In the genomic region with DNA sequence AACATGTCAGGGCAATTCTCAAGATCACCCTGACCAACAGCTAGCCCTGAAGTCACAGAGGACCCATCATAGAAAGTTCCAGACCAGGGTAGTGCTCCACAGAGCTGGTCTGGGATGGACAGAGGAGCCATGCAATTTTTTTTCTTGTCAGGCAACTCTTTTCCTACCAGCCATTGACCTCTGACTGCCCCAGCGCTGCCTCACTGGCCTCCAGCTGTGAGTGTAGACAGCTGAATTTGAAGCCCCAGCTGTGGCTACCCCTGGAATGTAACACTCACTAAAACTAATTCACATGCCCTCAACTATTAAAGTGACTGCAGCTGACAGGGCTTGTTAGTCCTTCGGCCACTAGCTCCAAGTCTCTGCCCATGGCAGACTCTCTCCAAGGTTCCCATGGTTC, we compare ENCODE assay signal across 22 mouse cellular contexts. TPM values are rescaled to one million over a fixed set of nuclear protein-coding genes. Genes with fewer than 3 reads are reported as not detected.
A peak's percentile ranks its signal among the peaks of the same experiment; 100 is the strongest.
DNase-seq lines count a peak whose midpoint lies in the region; ATAC-seq and TF ChIP-seq lines count a peak whose summit lies in the region.
"Had no signal": no experiment of that assay in that cellular context is flagged by ENCODE, and none has a peak within 500 bp of the region (broad histone marks: within the 10 kb centered on the region; RNA-seq: fewer than 3 reads in every experiment).

No protein-coding gene starts in this region.

- no peak overlapping the region for H3K4me2 ChIP-seq in hindbrain, embryonic 14.5 days (replicated peaks)
- H3K4me2 ChIP-seq in embryonic facial prominence, embryonic 14.5 days (ENCODE audit: low read depth, low read length) = no peak overlapping the region
- H3K4me2 ChIP-seq in myocyte (ENCODE audit: low read depth) = peak overlapping the region; percentile 67
- H3K4me2 ChIP-seq in midbrain, embryonic 16.5 days (ENCODE audit: low read length) = no peak overlapping the region
- H3K4me2 ChIP-seq: forebrain, embryonic 13.5 days; heart, embryonic 11.5 days; hindbrain, embryonic 13.5 days; limb, embryonic 15.5 days; liver, embryonic 15.5 days; midbrain, embryonic 12.5 days; neural tube, embryonic 13.5 days had no signal

- TF ChIP-seq POLR2A in myocyte (IDR thresholded peaks at IDR 0.05; ENCODE audit: insufficient read length, low read depth) = no peak

- no peaks in the 10 kb centered on the region; the same call in 1 of the 2 replicates for H3K9me3 ChIP-seq in hindbrain, embryonic 10.5 days
- H3K9me3 ChIP-seq in hindbrain, embryonic 14.5 days (ENCODE audit: control insufficient read depth, low read length) = no peaks in the 10 kb centered on the region
- no peaks in the 10 kb centered on the region for H3K9me3 ChIP-seq in ES-E14 (ENCODE audit: control insufficient read depth, insufficient read depth, low read depth, low read length)
- no peaks in the 10 kb centered on the region for H3K9me3 ChIP-seq in embryonic facial prominence, embryonic 14.5 days (ENCODE audit: control insufficient read depth, low read length)
- no peaks in the 10 kb centered on the region for H3K9me3 ChIP-seq in midbrain, embryonic 16.5 days (replicated peaks; ENCODE audit: control insufficient read depth, low read length, poor library complexity, severe bottlenecking)
- H3K9me3 ChIP-seq: forebrain, embryonic 13.5 days; hindbrain, embryonic 13.5 days; limb, embryonic 15.5 days; liver, embryonic 15.5 days; midbrain, embryonic 12.5 days; neural tube, embryonic 13.5 days had no signal

- peaks cover 45% of the 10 kb centered on the region for H3K4me1 ChIP-seq in hindbrain, embryonic 10.5 days (replicated peaks)
- peaks cover 3% of the 10 kb centered on the region; the same call in 1 of the 2 replicates for H3K4me1 ChIP-seq in hindbrain, embryonic 14.5 days (replicated peaks; ENCODE audit: control insufficient read depth, insufficient read depth, low read length)
- peaks cover 17 to 32% of the 10 kb centered on the region in 2 experiments for H3K4me1 ChIP-seq in ES-E14 (ENCODE audit: control insufficient read depth in 2 of 2, insufficient read depth in 2 of 2, low read length in 2 of 2, poor library complexity in 1 of 2)
- peaks cover 7% of the 10 kb centered on the region; the same call in 1 of the 2 replicates for H3K4me1 ChIP-seq in embryonic facial prominence, embryonic 14.5 days (ENCODE audit: control insufficient read depth, insufficient read depth, low read length)
- H3K4me1 ChIP-seq in midbrain, embryonic 16.5 days (ENCODE audit: control insufficient read depth, insufficient read depth, low read length) = peaks cover 6% of the 10 kb centered on the region

- H3K36me3 ChIP-seq in hindbrain, embryonic 10.5 days = peaks cover under 1% of the 10 kb centered on the region; the same call in 1 of the 2 replicates
- no peaks in the 10 kb centered on the region for H3K36me3 ChIP-seq in hindbrain, embryonic 14.5 days (replicated peaks; ENCODE audit: control insufficient read depth, insufficient read depth)
- H3K36me3 ChIP-seq in ES-E14 (ENCODE audit: control insufficient read depth, insufficient read depth, low read length, poor library complexity, severe bottlenecking) (peaks cover 3% of the 10 kb centered on the region), myocyte (ENCODE audit: control insufficient read depth, insufficient read depth) (no peaks in the 10 kb centered on the region)
- no peaks in the 10 kb centered on the region for H3K36me3 ChIP-seq in embryonic facial prominence, embryonic 14.5 days (ENCODE audit: control insufficient read depth, insufficient read depth, low read length)
- H3K36me3 ChIP-seq in midbrain, embryonic 16.5 days (ENCODE audit: control insufficient read depth, insufficient read depth, low read length) = no peaks in the 10 kb centered on the region
- H3K36me3 ChIP-seq: hindbrain, embryonic 13.5 days; liver, embryonic 15.5 days; midbrain, embryonic 12.5 days; neural tube, embryonic 13.5 days had no signal

- ATAC-seq in hindbrain, embryonic 14.5 days (ENCODE audit: low FRiP score) = no peak
- ATAC-seq in embryonic facial prominence, embryonic 14.5 days (ENCODE audit: low read depth) = no peak
- no peak for ATAC-seq in midbrain, embryonic 16.5 days
- ATAC-seq: forebrain, embryonic 13.5 days; intestine, postnatal 0 days had no signal

- peak; percentile 61 for DNase-seq in hindbrain, embryonic 10.5 days (ENCODE audit: low spot score)
- DNase-seq in hindbrain, embryonic 14.5 days (ENCODE audit: low spot score) = no peak
- no peak for DNase-seq in ES-E14 (ENCODE audit: low read depth, low spot score)
- peak; percentile 8 for DNase-seq in embryonic facial prominence, embryonic 14.5 days (ENCODE audit: low spot score)
- DNase-seq in heart, adult 8-10 months (ENCODE audit: low spot score) = no peak
- DNase-seq: adrenal gland, postnatal 36 days; cerebellum, adult 11-12 months; cerebellum, postnatal 14 days; heart, postnatal 10 days had no signal

- no peak overlapping the region for H3ac ChIP-seq in myocyte (ENCODE audit: control insufficient read depth, insufficient read length)

- WGBS in hindbrain, embryonic 10.5 days = 13% methylated on average over 2 of the region's 2 CpGs
- WGBS in hindbrain, embryonic 14.5 days = 21% methylated on average over 2 of the region's 2 CpGs
- WGBS in embryonic facial prominence, embryonic 14.5 days = 26% methylated on average over 2 of the region's 2 CpGs
- 29% methylated on average over 2 of the region's 2 CpGs for WGBS in midbrain, embryonic 16.5 days

- H3K4me3 ChIP-seq in hindbrain, embryonic 10.5 days = no peak overlapping the region
- no peak overlapping the region for H3K4me3 ChIP-seq in hindbrain, embryonic 14.5 days (replicated peaks; ENCODE audit: low read length)
- H3K4me3 ChIP-seq in ES-E14 (ENCODE audit: insufficient read depth in 1 of 2, low read depth in 1 of 2, low read length in 2 of 2, poor library complexity in 1 of 2, severe bottlenecking in 1 of 2) (no peak overlapping the region), myocyte (no peak overlapping the region)
- H3K4me3 ChIP-seq in embryonic facial prominence, embryonic 14.5 days (ENCODE audit: low read depth, low read length) = no peak overlapping the region
- no peak overlapping the region for H3K4me3 ChIP-seq in midbrain, embryonic 16.5 days (ENCODE audit: low read depth, low read length)
- H3K4me3 ChIP-seq: erythroblast, embryonic 14.5 days; forebrain, embryonic 13.5 days; hindbrain, embryonic 13.5 days; limb, embryonic 15.5 days; liver, embryonic 15.5 days; midbrain, embryonic 12.5 days; neural tube, embryonic 13.5 days had no signal

- H3K9ac ChIP-seq in hindbrain, embryonic 14.5 days = no peak overlapping the region
- H3K9ac ChIP-seq in ES-E14 (ENCODE audit: insufficient read depth, low read depth, low read length, poor library complexity, severe bottlenecking) = no peak overlapping the region
- no peak overlapping the region for H3K9ac ChIP-seq in embryonic facial prominence, embryonic 14.5 days (ENCODE audit: low read depth, low read length)
- no peak overlapping the region for H3K9ac ChIP-seq in midbrain, embryonic 16.5 days (ENCODE audit: low read depth, low read length)
- H3K9ac ChIP-seq: forebrain, embryonic 13.5 days; hindbrain, embryonic 13.5 days; limb, embryonic 15.5 days; liver, embryonic 15.5 days; midbrain, embryonic 12.5 days; neural tube, embryonic 13.5 days had no signal

- in situ Hi-C loops in ES-E14 (cut with MboI; ENCODE audit: low sequenced_read_pairs in 2 of 2, unreplicated experiment in 2 of 2) = no loop called here

- no peak overlapping the region for H3K27ac ChIP-seq in hindbrain, embryonic 10.5 days
- no peak overlapping the region for H3K27ac ChIP-seq in hindbrain, embryonic 14.5 days
- no peak overlapping the region; the same call in 1 of the 2 replicates for H3K27ac ChIP-seq in ES-E14 (ENCODE audit: insufficient read depth, low read depth, low read length, poor library complexity, severe bottlenecking)
- no peak overlapping the region for H3K27ac ChIP-seq in embryonic facial prominence, embryonic 14.5 days (replicated peaks; ENCODE audit: low read depth, low read length)
- no peak overlapping the region for H3K27ac ChIP-seq in midbrain, embryonic 16.5 days (ENCODE audit: low read length)
- H3K27ac ChIP-seq: forebrain, embryonic 13.5 days; hindbrain, embryonic 13.5 days; limb, embryonic 15.5 days; liver, embryonic 15.5 days; midbrain, embryonic 12.5 days; neural tube, embryonic 13.5 days had no signal

- H3K27me3 ChIP-seq in hindbrain, embryonic 10.5 days (ENCODE audit: insufficient read depth, poor library complexity, severe bottlenecking) = peaks cover 77% of the 10 kb centered on the region
- peaks cover 37% of the 10 kb centered on the region for H3K27me3 ChIP-seq in hindbrain, embryonic 14.5 days (ENCODE audit: control insufficient read depth, insufficient read depth, low read length)
- peaks cover 12% of the 10 kb centered on the region for H3K27me3 ChIP-seq in embryonic facial prominence, embryonic 14.5 days (replicated peaks; ENCODE audit: control insufficient read depth, insufficient read depth, low read length)
- H3K27me3 ChIP-seq in myocyte (ENCODE audit: control insufficient read depth, insufficient read depth, insufficient read length) = no peaks in the 10 kb centered on the region
- peaks cover 13% of the 10 kb centered on the region for H3K27me3 ChIP-seq in midbrain, embryonic 16.5 days (ENCODE audit: control insufficient read depth, insufficient read depth, low read depth, low read length)
- H3K27me3 ChIP-seq: CH12.LX had no signal

- no peaks in the 10 kb centered on the region for H3K79me2 ChIP-seq in myocyte (ENCODE audit: control insufficient read depth, insufficient read depth)

TF ChIP-seq in ES-E14, 5 proteins besides CTCF, POLR2A, EP300 and RAD21 (continues in another document):
- TF ChIP-seq MAFK (IDR thresholded peaks at IDR 0.05; ENCODE audit: insufficient read depth, low read depth, low read length) = no peak

RNA-seq across cellular contexts. Expression of a gene that starts 2.5 kb away (rescaled TPM):
- polyA plus RNA-seq in hindbrain, embryonic 10.5 days (2016; fragmentation: Nextera tagmentation; extraction: Ambion mirVana) = 3.4 and 4.0 TPM in 2 replicates
- polyA plus RNA-seq in hindbrain, embryonic 14.5 days (2014; fragmentation: Nextera tagmentation; extraction: Ambion mirVana) = 7.5 and 8.3 TPM in 2 replicates
- total RNA-seq in ES-E14 (2012; rRNA removed) = 103 and 166 TPM in 2 replicates
- 4.9 and 5.7 TPM in 2 replicates for polyA plus RNA-seq in embryonic facial prominence, embryonic 14.5 days (2014; fragmentation: Nextera tagmentation; extraction: Ambion mirVana)
- polyA plus RNA-seq in myocyte (2012; fragmentation: generic; extraction: Trizol) = not detected
- 9.0 and 10.8 TPM in 2 replicates for polyA plus RNA-seq in midbrain, embryonic 16.5 days (2015; fragmentation: Nextera tagmentation; extraction: Ambion mirVana)
- under 1 TPM; 0.38 to 0.81 (median 0.51) TPM for total RNA-seq in heart, adult 8-10 months (2022)
- total RNA-seq: gastrocnemius, adult 18-20 months had no signal

RNA-seq across cellular contexts. Expression of a gene that starts 59.1 kb away (rescaled TPM):
- polyA plus RNA-seq in hindbrain, embryonic 10.5 days (2016; fragmentation: Nextera tagmentation; extraction: Ambion mirVana) = 270 and 478 TPM in 2 replicates
- 144 and 145 TPM in 2 replicates for polyA plus RNA-seq in hindbrain, embryonic 14.5 days (2014; fragmentation: Nextera tagmentation; extraction: Ambion mirVana)
- total RNA-seq in ES-E14 (2012; rRNA removed) = 496 and 529 TPM in 2 replicates
- polyA plus RNA-seq in embryonic facial prominence, embryonic 14.5 days (2014; fragmentation: Nextera tagmentation; extraction: Ambion mirVana) = 285 and 297 TPM in 2 replicates
- 131 TPM for polyA plus RNA-seq in myocyte (2012; fragmentation: generic; extraction: Trizol)
- polyA plus RNA-seq in midbrain, embryonic 16.5 days (2015; fragmentation: Nextera tagmentation; extraction: Ambion mirVana) = 195 and 213 TPM in 2 replicates
- total RNA-seq in heart, adult 8-10 months (2022) = 100 to 1,000 TPM; 111 to 154 (median 130) TPM

Comparison
In these comparisons a context has a peak if more than half of its experiments do, and no peak if none do; other contexts are left out.
1. DNase-seq: peak in hindbrain, embryonic 10.5 days (single experiment) and embryonic facial prominence, embryonic 14.5 days (single experiment); none in hindbrain, embryonic 14.5 days (single experiment), ES-E14 (single experiment) and heart, adult 8-10 months (single experiment).